Mouse (Mus musculus) neural tube, embryonic 11.5 days (tissue): ENCODE measurements around the gene Scfd2. TPM values are rescaled to one million over a fixed set of nuclear protein-coding genes. Genes with fewer than 3 reads are reported as not detected.

Source experiments
- ATAC-seq: fragments of 200-750 bp; cut with Nextera tagmentation; 2 replicates; pipeline ENCODE4 v1.8.0; 2017; ENCODE audit warnings: moderate number of reproducible peaks, mild to moderate bottlenecking, moderate TSS enrichment, moderate library complexity; ENCODE audit not compliant: insufficient read depth, low FRiP score, low TSS enrichment
- DNase-seq: peaks from one replicate; pipeline ENCODE4 v3.0.0-alpha.2; 2015; ENCODE audit warnings: low spot score
- H3K27ac ChIP-seq: fragments of 300-500 bp; sonication (generic); 2 replicates; pipeline ENCODE4 v1.5.1; 2014; ENCODE audit warnings: low read depth, mild to moderate bottlenecking, low read length
- H3K27me3 ChIP-seq: fragments of 300-500 bp; sonication (generic); 2 replicates; pipeline ENCODE4 v1.6.1; 2014; ENCODE audit warnings: mild to moderate bottlenecking, low read length, mixed read lengths; ENCODE audit not compliant: control insufficient read depth, insufficient read depth
- H3K36me3 ChIP-seq: fragments of 300-500 bp; sonication (generic); 2 replicates; pipeline ENCODE4 v1.6.1; 2014; ENCODE audit warnings: mild to moderate bottlenecking, low read length, moderate library complexity, mixed read lengths; ENCODE audit not compliant: control insufficient read depth, insufficient read depth
- H3K4me1 ChIP-seq: fragments of 300-500 bp; sonication (generic); 2 replicates; pipeline ENCODE4 v1.6.1; 2014; ENCODE audit warnings: low read length, mixed read lengths; ENCODE audit not compliant: control insufficient read depth, insufficient read depth
- H3K4me2 ChIP-seq: fragments of 300-500 bp; sonication (generic); 2 replicates; pipeline ENCODE4 v1.6.1; 2014; ENCODE audit warnings: low read depth, mild to moderate bottlenecking, moderate library complexity
- H3K4me3 ChIP-seq: fragments of 300-500 bp; sonication (generic); 2 replicates; pipeline ENCODE4 v1.5.1; 2014; ENCODE audit warnings: low read depth, low read length
- H3K9ac ChIP-seq: fragments of 300-500 bp; sonication (generic); 2 replicates; pipeline ENCODE4 v1.6.1; 2014; ENCODE audit warnings: mild to moderate bottlenecking, low read length
- H3K9me3 ChIP-seq: fragments of 300-500 bp; sonication (generic); 2 replicates; pipeline ENCODE4 v1.6.1; 2016; ENCODE audit warnings: low read length; ENCODE audit not compliant: control insufficient read depth
- WGBS: fragments of 180-500 bp; shearing (Covaris S2); extraction: QIAGEN DNeasy Blood & Tissue Kit; methylation state at CpG from one replicate; pipeline ENCODE4 v1.1.7; 2014; 5-methylcytosine and 5-hydroxymethylcytosine counted together
- polyA plus RNA-seq: library from polyadenylated mRNA; unstranded; fragments of >200 nt; fragmentation: Nextera tagmentation; extraction: Ambion mirVana; gene quantifications from 2 replicates; pipeline ENCODE4 v1.2.1, GENCODE M21; 2014

Scfd2 gene
- polyA plus RNA-seq, 1 experiment from 2014 or later, result 14.7 TPM

- Histone ChIP-seq H3K9ac (no peak overlapping the region), H3K4me2 (no peak overlapping the region), H3K9me3 (no peaks in the 10 kb centered on the region), H3K4me3 (no peak overlapping the region), H3K36me3 (no peaks in the 10 kb centered on the region), H3K4me1 (no peaks in the 10 kb centered on the region), H3K27me3 (no peaks in the 10 kb centered on the region), H3K27ac (no peak overlapping the region)
- DNase-seq (no peak), ATAC-seq (no peak)
- WGBS, result 63% methylated on average over 2 of the region's 2 CpGs
Measured at GRCm38 (mm10) chr5:74343045-74343444, 188.5 kb downstream of the Scfd2 start.

GRCm38 (mm10) chr5:74342557-74342956, 189.0 kb downstream of the Scfd2 start:
- H3K4me2 ChIP-seq, result no peak overlapping the region
- H3K27me3 ChIP-seq, result no peaks in the 10 kb centered on the region
- H3K4me3 ChIP-seq, result no peak overlapping the region
- DNase-seq (no peak), ATAC-seq (no peak)
- H3K27ac ChIP-seq, result no peak overlapping the region
- no peaks in the 10 kb centered on the region for H3K4me1 ChIP-seq
- H3K9ac ChIP-seq, result no peak overlapping the region
- no peaks in the 10 kb centered on the region for H3K9me3 ChIP-seq
- H3K36me3 ChIP-seq, result no peaks in the 10 kb centered on the region

- ATAC-seq, result no peak
- Histone ChIP-seq H3K27me3 (no peaks in the 10 kb centered on the region), H3K9ac (no peak overlapping the region), H3K36me3 (no peaks in the 10 kb centered on the region), H3K9me3 (no peaks in the 10 kb centered on the region), H3K4me3 (no peak overlapping the region), H3K27ac (no peak overlapping the region), H3K4me2 (no peak overlapping the region), H3K4me1 (no peaks in the 10 kb centered on the region)
- WGBS, result 94% methylated on average over 3 of the region's 3 CpGs
- no peak for DNase-seq
Measured at GRCm38 (mm10) chr5:74337491-74337890, 194.1 kb downstream of the Scfd2 start.

- Histone ChIP-seq H3K9ac (no peak overlapping the region), H3K36me3 (no peaks in the 10 kb centered on the region), H3K27ac (no peak overlapping the region), H3K27me3 (no peaks in the 10 kb centered on the region), H3K4me2 (no peak overlapping the region), H3K4me1 (no peaks in the 10 kb centered on the region), H3K4me3 (no peak overlapping the region), H3K9me3 (no peaks in the 10 kb centered on the region)
- ATAC-seq (no peak), DNase-seq (no peak)
- 77% methylated on average over 12 of the region's 12 CpGs for WGBS
Measured at GRCm38 (mm10) chr5:74336780-74337179, 194.8 kb downstream of the Scfd2 start.

GRCm38 (mm10) chr5:74333258-74333657, 198.3 kb downstream of the Scfd2 start:
- Histone ChIP-seq H3K9me3 (no peaks in the 10 kb centered on the region), H3K27ac (no peak overlapping the region), H3K4me3 (no peak overlapping the region), H3K4me1 (no peaks in the 10 kb centered on the region), H3K27me3 (no peaks in the 10 kb centered on the region), H3K9ac (no peak overlapping the region), H3K36me3 (no peaks in the 10 kb centered on the region), H3K4me2 (no peak overlapping the region)
- DNase-seq (no peak), ATAC-seq (no peak)
- 81% methylated on average over 3 of the region's 3 CpGs for WGBS

- ATAC-seq (no peak), DNase-seq (no peak)
- H3K36me3 ChIP-seq, result no peaks in the 10 kb centered on the region
- no peaks in the 10 kb centered on the region for H3K9me3 ChIP-seq
- no peak overlapping the region for H3K9ac ChIP-seq
- no peak overlapping the region for H3K4me3 ChIP-seq
- H3K4me2 ChIP-seq, result no peak overlapping the region
- H3K27ac ChIP-seq, result no peak overlapping the region
- WGBS, result 94% methylated on average over 6 of the region's 6 CpGs
- H3K4me1 ChIP-seq, result no peaks in the 10 kb centered on the region
- no peaks in the 10 kb centered on the region for H3K27me3 ChIP-seq
Measured at GRCm38 (mm10) chr5:74326228-74326627, 205.3 kb downstream of the Scfd2 start.

- Histone ChIP-seq H3K4me3 (no peak overlapping the region), H3K9ac (no peak overlapping the region), H3K36me3 (no peaks in the 10 kb centered on the region), H3K4me2 (no peak overlapping the region), H3K27me3 (no peaks in the 10 kb centered on the region), H3K9me3 (no peaks in the 10 kb centered on the region), H3K4me1 (no peaks in the 10 kb centered on the region), H3K27ac (no peak overlapping the region)
- 78% methylated on average over 10 of the region's 10 CpGs for WGBS
- no peak for ATAC-seq
- no peak for DNase-seq
Measured at GRCm38 (mm10) chr5:74321010-74321746, 210.4 kb downstream of the Scfd2 start.

GRCm38 (mm10) chr5:74319551-74319950, 212.0 kb downstream of the Scfd2 start:
- Histone ChIP-seq H3K27me3 (no peaks in the 10 kb centered on the region), H3K4me1 (no peaks in the 10 kb centered on the region), H3K9me3 (no peaks in the 10 kb centered on the region), H3K4me3 (no peak overlapping the region), H3K4me2 (no peak overlapping the region), H3K27ac (no peak overlapping the region), H3K36me3 (no peaks in the 10 kb centered on the region), H3K9ac (no peak overlapping the region)
- DNase-seq, result no peak
- 88% methylated on average over 2 of the region's 2 CpGs for WGBS
- no peak for ATAC-seq

- ATAC-seq (no peak), DNase-seq (no peak)
- Histone ChIP-seq H3K36me3 (no peaks in the 10 kb centered on the region), H3K4me3 (no peak overlapping the region), H3K9me3 (no peaks in the 10 kb centered on the region), H3K27ac (no peak overlapping the region), H3K4me1 (no peaks in the 10 kb centered on the region), H3K4me2 (no peak overlapping the region), H3K27me3 (no peaks in the 10 kb centered on the region), H3K9ac (no peak overlapping the region)
- 93% methylated on average over 3 of the region's 3 CpGs for WGBS
Measured at GRCm38 (mm10) chr5:74317174-74317573, 214.4 kb downstream of the Scfd2 start.
